Mouse (Mus musculus) brain, embryonic 14.5 days (tissue): ENCODE data around the gene Hmga1. TPM values are rescaled to one million over a fixed set of nuclear protein-coding genes. Genes with fewer than 3 reads are reported as not detected.
A peak's percentile ranks its signal among the peaks of the same experiment; 100 is the strongest.

Experiments used
- DNase-seq: peaks from one replicate; pipeline ENCODE4 v3.0.0-alpha.2; 2011; ENCODE audit warnings: low read depth
- CTCF ChIP-seq: fragments of 200-500 bp; IDR thresholded peaks from 2 replicates; pipeline ENCODE4 v1.5.1; 2012; ENCODE audit warnings: inconsistent platforms, mild to moderate bottlenecking, moderate library complexity, borderline replicate concordance; ENCODE audit not compliant: insufficient read depth, insufficient read length; ENCODE audit errors: extremely low read depth
- POLR2A ChIP-seq: fragments of 200-500 bp; IDR thresholded peaks from 2 replicates; pipeline ENCODE4 v1.6.1; 2012; ENCODE audit warnings: mild to moderate bottlenecking, inconsistent platforms, borderline replicate concordance; ENCODE audit not compliant: poor library complexity, insufficient read depth, insufficient read length, severe bottlenecking; ENCODE audit errors: extremely low read depth
- polyA plus RNA-seq: library from polyadenylated mRNA; depleted of rRNA; stranded (reverse); fragments of >200 nt; gene quantifications from 2 replicates; pipeline ENCODE4 v1.2.3, GENCODE M21; 2012

The Hmga1 gene
- polyA plus RNA-seq, 1 experiment, result 130 TPM

- no peak for TF ChIP-seq POLR2A
- DNase-seq, result no peak
Measured at GRCm38 (mm10) chr17:27578487-27578886, 22.2 kb downstream of the Hmga1 start.

- TF ChIP-seq POLR2A (no peak), CTCF (no peak)
Measured at GRCm38 (mm10) chr17:27579816-27580215, 23.5 kb downstream of the Hmga1 start.

GRCm38 (mm10) chr17:27580392-27581068, 24.2 kb downstream of the Hmga1 start:
- no peak for DNase-seq
- TF ChIP-seq POLR2A (no peak), CTCF (no peak)

More at GRCm38 (mm10) chr17:27579816-27580215, 23.5 kb downstream of the Hmga1 start:
- peak; percentile 18 for DNase-seq

DNA sequence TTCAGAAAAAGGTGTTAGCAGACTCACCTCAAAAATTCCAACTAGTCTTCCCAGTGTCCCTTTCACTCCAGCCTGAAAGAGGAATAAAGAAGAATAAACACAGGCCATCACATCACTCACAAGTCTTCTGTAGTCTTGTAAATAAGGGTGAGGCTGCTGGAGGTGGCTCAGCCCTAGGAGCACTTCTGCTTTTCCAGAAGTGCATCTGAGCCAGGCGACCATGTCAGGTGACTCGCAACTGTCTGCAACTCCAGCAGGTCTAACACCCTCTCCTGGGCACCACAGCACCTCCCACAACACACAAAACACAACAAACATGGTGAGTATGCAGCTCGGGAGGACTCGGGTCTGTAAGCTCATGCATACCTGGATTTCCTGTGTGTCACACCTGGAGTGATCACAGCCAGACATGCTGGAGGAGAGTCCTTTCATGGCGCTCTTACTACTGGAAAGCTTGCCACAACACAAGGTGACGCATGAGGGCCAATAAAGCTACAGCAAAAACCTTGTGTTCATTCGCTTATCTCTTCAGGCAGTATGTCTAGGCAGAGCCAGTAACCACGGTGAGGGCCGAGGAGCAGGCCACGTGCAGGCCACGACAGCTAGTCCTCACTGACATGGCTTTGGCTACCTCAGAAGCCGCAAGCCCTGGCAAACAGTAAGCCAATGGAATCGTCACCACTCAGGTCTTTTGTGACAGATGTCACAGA, 27.0 kb downstream of the Hmga1 start:
- TF ChIP-seq POLR2A, result no peak
- no peak for DNase-seq

- TF ChIP-seq POLR2A, result no peak
- TF ChIP-seq CTCF, result no peak
- no peak for DNase-seq
Measured at GRCm38 (mm10) chr17:27586661-27587060, 30.4 kb downstream of the Hmga1 start.

DNA sequence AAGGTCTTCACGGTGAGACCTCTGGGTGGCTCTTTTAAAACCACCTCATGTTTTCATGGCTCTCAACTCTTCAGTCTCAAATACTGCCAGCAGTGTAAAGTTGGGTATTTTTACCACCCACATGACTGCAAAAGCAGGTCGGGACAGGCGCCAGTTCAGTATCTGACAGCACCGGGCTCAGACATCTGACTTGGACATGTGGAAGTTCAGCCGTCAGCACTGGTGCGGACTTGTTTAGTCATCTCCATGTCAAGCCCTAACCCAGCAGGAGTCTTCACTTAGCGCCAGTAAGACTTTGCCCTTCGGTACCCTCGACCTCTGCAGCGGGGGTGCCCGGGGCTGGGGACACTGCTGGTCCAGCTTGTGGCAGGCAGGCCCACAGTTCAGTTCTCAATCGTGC, 31.0 kb downstream of the Hmga1 start:
- TF ChIP-seq CTCF (no peak), POLR2A (no peak)

GRCm38 (mm10) chr17:27588231-27588630, 31.9 kb downstream of the Hmga1 start:
- DNase-seq, result no peak
- TF ChIP-seq CTCF, result no peak
- TF ChIP-seq POLR2A, result no peak

More for the DNA sequence above, 31.0 kb downstream of the Hmga1 start:
- DNase-seq, result no peak

GRCm38 (mm10) chr17:27591826-27592564, 35.7 kb downstream of the Hmga1 start:
- TF ChIP-seq POLR2A, result no peak
- peak; percentile 11; the same call in 1 of the 2 replicates for TF ChIP-seq CTCF

GRCm38 (mm10) chr17:27592565-27592910, 36.2 kb downstream of the Hmga1 start:
- no peak for TF ChIP-seq CTCF
- TF ChIP-seq POLR2A, result no peak
- DNase-seq, result no peak

More at GRCm38 (mm10) chr17:27591826-27592564, 35.7 kb downstream of the Hmga1 start:
- no peak for DNase-seq

DNA sequence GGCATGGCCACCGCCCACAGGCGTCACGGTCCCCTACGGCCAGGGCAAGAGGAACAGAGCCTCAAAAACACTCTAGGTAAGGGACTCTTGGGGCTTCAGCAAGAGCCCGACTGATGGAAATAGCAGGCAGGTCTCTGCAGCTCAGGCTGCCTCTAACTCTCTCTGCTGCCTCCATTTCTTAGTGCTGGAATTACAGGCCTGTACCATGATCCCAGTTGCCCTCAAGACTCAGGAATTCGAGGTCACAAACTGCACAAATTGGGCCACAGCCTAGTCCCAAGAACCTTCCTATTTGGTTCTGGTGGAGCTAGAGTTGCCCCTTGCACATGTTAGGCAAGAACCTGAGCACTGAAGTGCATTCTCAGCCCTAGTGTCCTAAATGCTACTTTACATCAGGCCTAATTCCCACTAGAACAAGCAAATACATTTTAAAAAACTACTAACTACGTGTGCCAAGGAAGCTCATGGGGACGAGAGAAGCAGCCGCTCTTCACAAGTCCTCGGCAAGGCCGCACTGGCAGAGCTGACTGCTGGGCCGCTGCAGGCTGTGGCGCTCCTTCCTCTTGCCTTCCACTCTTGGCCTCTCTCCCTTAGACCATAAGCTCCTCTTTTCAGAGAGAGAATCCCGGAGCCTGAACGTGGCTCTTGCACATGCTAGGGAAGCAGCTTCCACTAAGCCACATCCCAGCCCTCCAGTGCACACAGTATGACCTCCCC, 39.5 kb downstream of the Hmga1 start:
- TF ChIP-seq POLR2A (no peak), CTCF (no peak)
- no peak for DNase-seq
